ENCODE assay signal across 25 mouse cellular contexts in genomic region chr5:136622152-136622551, GRCm38 (mm10). TPM values are rescaled to one million over a fixed set of nuclear protein-coding genes. Genes with fewer than 3 reads are reported as not detected.
DNase-seq lines count a peak whose midpoint lies in the region; ATAC-seq and TF ChIP-seq lines count a peak whose summit lies in the region.
"Had no signal": no experiment of that assay in that cellular context is flagged by ENCODE, and none has a peak within 500 bp of the region (broad histone marks: within the 10 kb centered on the region; RNA-seq: fewer than 3 reads in every experiment).

No protein-coding gene starts in this region.

- WGBS in kidney, embryonic 15.5 days: 20% methylated on average over 2 of the region's 2 CpGs
- 11% methylated on average over 2 of the region's 2 CpGs for WGBS in kidney, embryonic 14.5 days

- peaks cover 27% of the 10 kb centered on the region for H3K4me1 ChIP-seq in kidney, embryonic 15.5 days
- peaks cover 23% of the 10 kb centered on the region for H3K4me1 ChIP-seq in kidney, embryonic 14.5 days (ENCODE audit: control insufficient read depth, insufficient read depth, low read length)
- peaks cover 35 to 65% of the 10 kb centered on the region in 2 experiments for H3K4me1 ChIP-seq in MEL (ENCODE audit: control insufficient read depth in 1 of 2, insufficient read depth in 2 of 2, low read length in 2 of 2)

- H3K4me2 ChIP-seq in kidney, embryonic 15.5 days: peak overlapping the region; percentile 88; the same call in 1 of the 2 replicates
- H3K4me2 ChIP-seq in kidney, embryonic 14.5 days (replicated peaks; ENCODE audit: low read depth, low read length): no peak overlapping the region; the same call in 1 of the 2 replicates

- peaks cover 8% of the 10 kb centered on the region; the same call in 1 of the 2 replicates for H3K27me3 ChIP-seq in kidney, embryonic 15.5 days
- H3K27me3 ChIP-seq in kidney, embryonic 14.5 days (ENCODE audit: control insufficient read depth, insufficient read depth, low read length): no peaks in the 10 kb centered on the region
- no peaks in the 10 kb centered on the region for H3K27me3 ChIP-seq in MEL (ENCODE audit: control insufficient read depth in 1 of 2, insufficient read depth in 2 of 2, low read length in 2 of 2)
- H3K27me3 ChIP-seq: intestine, embryonic 15.5 days had no signal

- peaks cover 4% of the 10 kb centered on the region; the same call in 1 of the 2 replicates for H3K79me2 ChIP-seq in MEL (ENCODE audit: control insufficient read depth, insufficient read depth, low read length, poor library complexity)

- no peak for ATAC-seq in kidney, embryonic 15.5 days (replicated peaks; ENCODE audit: low FRiP score)
- no peak for ATAC-seq in kidney, embryonic 14.5 days (ENCODE audit: low FRiP score, low TSS enrichment)
- ATAC-seq: forebrain, embryonic 15.5 days had no signal

- H3K9me3 ChIP-seq in kidney, embryonic 15.5 days (replicated peaks): no peaks in the 10 kb centered on the region
- no peaks in the 10 kb centered on the region for H3K9me3 ChIP-seq in kidney, embryonic 14.5 days (ENCODE audit: control insufficient read depth, low read length)
- no peaks in the 10 kb centered on the region for H3K9me3 ChIP-seq in MEL (replicated peaks; ENCODE audit: insufficient read depth, low read length)
- H3K9me3 ChIP-seq: embryonic facial prominence, embryonic 10.5 days; embryonic facial prominence, embryonic 13.5 days; forebrain, embryonic 12.5 days; forebrain, embryonic 15.5 days; G1E; heart, embryonic 15.5 days; hindbrain, embryonic 10.5 days; hindbrain, embryonic 13.5 days; intestine, embryonic 15.5 days had no signal

- peak; percentile 21 for DNase-seq in thymus, postnatal 25 days
- no peak for DNase-seq in thymus, postnatal 14 days
- DNase-seq in MEL (ENCODE audit: low read depth, low spot score): peak; percentile 60
- DNase-seq in ovary, postnatal 14 days (ENCODE audit: low spot score): no peak
- DNase-seq: adrenal gland, adult 2 months; adrenal gland, postnatal 14 days; cerebellum, adult 11 months; cerebellum, adult 2 months; cerebellum, postnatal 10 days; cerebellum, postnatal 36 days; embryo, embryonic 11 days; gastrocnemius, postnatal 10 days; gastrocnemius, postnatal 36 days; heart, postnatal 36 days had no signal

- TF ChIP-seq EP300 in MEL (IDR thresholded peaks at IDR 0.05; ENCODE audit: low read depth in 1 of 2, low read length in 2 of 2): no peak

- H3K27ac ChIP-seq in kidney, embryonic 15.5 days: no peak overlapping the region
- H3K27ac ChIP-seq in kidney, embryonic 14.5 days (ENCODE audit: low read depth, low read length): no peak overlapping the region
- peak overlapping the region; percentile 99 for H3K27ac ChIP-seq in MEL (ENCODE audit: control insufficient read depth, low read depth, low read length)
- H3K27ac ChIP-seq: embryonic facial prominence, embryonic 13.5 days; forebrain, embryonic 12.5 days; forebrain, embryonic 15.5 days; heart, embryonic 15.5 days; hindbrain, embryonic 13.5 days; intestine, embryonic 15.5 days had no signal

- no peak overlapping the region for H3K4me3 ChIP-seq in kidney, embryonic 15.5 days (replicated peaks)
- H3K4me3 ChIP-seq in kidney, embryonic 14.5 days (ENCODE audit: low read length): no peak overlapping the region
- H3K4me3 ChIP-seq in MEL (ENCODE audit: control insufficient read depth in 1 of 2, insufficient read depth in 1 of 2, low read depth in 2 of 2, low read length in 2 of 2): peak overlapping the region in 1 of 2 experiments; percentile 40; a peak in 1 of 4 replicates

- TF ChIP-seq RAD21 in MEL (IDR thresholded peaks at IDR 0.05; ENCODE audit: low read depth, low read length): no peak

- TF ChIP-seq CTCF in MEL (IDR thresholded peaks at IDR 0.05 in 2 of 3, conservative IDR thresholded peaks at IDR 0.05 in 1 of 3; ENCODE audit: control insufficient read depth in 1 of 3, insufficient read depth in 1 of 3, low read depth in 2 of 3, low read length in 3 of 3, poor library complexity in 1 of 3, severe bottlenecking in 1 of 3): no peak

- TF ChIP-seq POLR2A in MEL (IDR thresholded peaks at IDR 0.05; ENCODE audit: control insufficient read depth in 1 of 2, insufficient read depth in 1 of 2, low read depth in 1 of 2, low read length in 2 of 2, poor library complexity in 1 of 2): no peak; a peak in 1 of 4 replicates

- H3K9ac ChIP-seq in kidney, embryonic 15.5 days: no peak overlapping the region
- H3K9ac ChIP-seq in kidney, embryonic 14.5 days (ENCODE audit: low read depth, low read length): no peak overlapping the region
- peak overlapping the region; percentile 87 for H3K9ac ChIP-seq in MEL (ENCODE audit: control insufficient read depth, low read depth, low read length, poor library complexity, severe bottlenecking)
- H3K9ac ChIP-seq: forebrain, embryonic 15.5 days had no signal

- H3K36me3 ChIP-seq in kidney, embryonic 15.5 days: no peaks in the 10 kb centered on the region
- no peaks in the 10 kb centered on the region for H3K36me3 ChIP-seq in kidney, embryonic 14.5 days (ENCODE audit: control insufficient read depth, insufficient read depth, low read length)
- H3K36me3 ChIP-seq in MEL (ENCODE audit: control insufficient read depth in 1 of 2, insufficient read depth in 2 of 2, low read length in 2 of 2): peaks cover 0 to 54% of the 10 kb centered on the region in 2 experiments; a peak in 2 of 4 replicates
- H3K36me3 ChIP-seq: embryonic facial prominence, embryonic 10.5 days; embryonic facial prominence, embryonic 13.5 days; forebrain, embryonic 12.5 days; forebrain, embryonic 15.5 days; G1E; heart, embryonic 15.5 days; hindbrain, embryonic 10.5 days; hindbrain, embryonic 13.5 days; intestine, embryonic 15.5 days had no signal

TF ChIP-seq in MEL, 35 proteins besides CTCF, POLR2A, EP300 and RAD21:
- TF ChIP-seq CHD1 (IDR thresholded peaks at IDR 0.05; ENCODE audit: low read depth, low read length) (peak; percentile 61; the same call in 1 of the 2 replicates), NRF1 (IDR thresholded peaks at IDR 0.05; ENCODE audit: insufficient read depth, low read depth, low read length, poor library complexity, severe bottlenecking) (no peak), ZNF384 (IDR thresholded peaks at IDR 0.05; ENCODE audit: low read depth, low read length) (peak; percentile 29; the same call in 1 of the 2 replicates)

RNA-seq across cellular contexts. Expression of gene Cux1, which starts 54.9 kb away (rescaled TPM):
- polyA plus RNA-seq in kidney, embryonic 15.5 days (2015; fragmentation: Nextera tagmentation; extraction: Ambion mirVana): 108 and 110 TPM in 2 replicates
- polyA plus RNA-seq in kidney, embryonic 14.5 days (2014; fragmentation: Nextera tagmentation; extraction: Ambion mirVana): 80.6 and 105 TPM in 2 replicates
- total RNA-seq in MEL (2012; rRNA removed): 70.4 and 71.1 TPM in 2 replicates
- polyA plus RNA-seq in MEL (2012; ENCODE audit: insufficient read depth in 1 of 2, insufficient read length in 2 of 2, low read depth in 1 of 2, low replicate concordance in 2 of 2, missing spikeins in 1 of 2): 100 to 1,000 TPM in 1 of 2 experiments, not detected in 1; 104 TPM

Comparison
In these comparisons a context has a peak if more than half of its experiments do, and no peak if none do; other contexts are left out.
1. DNase-seq: peak in thymus, postnatal 25 days (single experiment) and MEL (single experiment); none in thymus, postnatal 14 days (single experiment) and ovary, postnatal 14 days (single experiment).